Mouse (Mus musculus) adrenal gland, adult 2 months (tissue): Measurements from ENCODE around the gene Prdm16. TPM values are rescaled to one million over a fixed set of nuclear protein-coding genes. Genes with fewer than 3 reads are reported as not detected.

Experiments
- DNase-seq: peaks from one replicate; pipeline ENCODE4 v3.0.0; 2021
- polyA plus RNA-seq: library from polyadenylated mRNA; depleted of rRNA; stranded (reverse); fragments of >200 nt; gene quantifications from 2 replicates; pipeline ENCODE4 v1.2.3, GENCODE M21; 2012
- total RNA-seq, 2 experiments: library from RNA; stranded (reverse); gene quantifications; 2 replicates each; pipeline ENCODE4 v1.2.3; 2021

Gene Prdm16
- total and polyA plus RNA-seq, 3 experiments: 5.4 to 10.6 (median 7.2) TPM

GRCm38 (mm10) chr4:154603663-154604441, 32.8 kb downstream of the Prdm16 start:
- no peak for DNase-seq

GRCm38 (mm10) chr4:154602409-154602808, 34.3 kb downstream of the Prdm16 start:
- no peak for DNase-seq

- no peak for DNase-seq
Measured at GRCm38 (mm10) chr4:154601006-154601405, 35.7 kb downstream of the Prdm16 start.

GRCm38 (mm10) chr4:154599977-154600376, 36.7 kb downstream of the Prdm16 start:
- no peak for DNase-seq

GRCm38 (mm10) chr4:154598357-154598756, 38.3 kb downstream of the Prdm16 start:
- no peak for DNase-seq

GRCm38 (mm10) chr4:154596805-154597204, 39.9 kb downstream of the Prdm16 start:
- DNase-seq: no peak

GRCm38 (mm10) chr4:154594761-154595556, 41.7 kb downstream of the Prdm16 start:
- DNase-seq: no peak

- DNase-seq: no peak
Measured at GRCm38 (mm10) chr4:154594116-154594760, 42.4 kb downstream of the Prdm16 start.

GRCm38 (mm10) chr4:154592562-154592961, 44.1 kb downstream of the Prdm16 start:
- DNase-seq: no peak

GRCm38 (mm10) chr4:154590910-154591309, 45.8 kb downstream of the Prdm16 start:
- no peak for DNase-seq

- DNase-seq: no peak
Measured at GRCm38 (mm10) chr4:154586334-154586733, 50.3 kb downstream of the Prdm16 start.

- peak; percentile 6 for DNase-seq
Measured at GRCm38 (mm10) chr4:154585779-154586178, 50.9 kb downstream of the Prdm16 start.

- DNase-seq: no peak
Measured at GRCm38 (mm10) chr4:154583712-154584111, 53.0 kb downstream of the Prdm16 start.

- DNase-seq: no peak
Measured at GRCm38 (mm10) chr4:154582607-154583236, 54.0 kb downstream of the Prdm16 start.

GRCm38 (mm10) chr4:154581261-154581886, 55.3 kb downstream of the Prdm16 start:
- DNase-seq: peak; percentile 19

GRCm38 (mm10) chr4:154574208-154574875, 62.3 kb downstream of the Prdm16 start:
- DNase-seq: no peak

- DNase-seq: no peak
Measured at GRCm38 (mm10) chr4:154570451-154570881, 66.2 kb downstream of the Prdm16 start.

GRCm38 (mm10) chr4:154569845-154570244, 66.8 kb downstream of the Prdm16 start:
- no peak for DNase-seq

- no peak for DNase-seq
Measured at GRCm38 (mm10) chr4:154568798-154569197, 67.9 kb downstream of the Prdm16 start.

- no peak for DNase-seq
Measured at GRCm38 (mm10) chr4:154567942-154568341, 68.7 kb downstream of the Prdm16 start.

- DNase-seq: no peak
Measured at GRCm38 (mm10) chr4:154563201-154563600, 73.5 kb downstream of the Prdm16 start.
